Mouse (Mus musculus): ENCODE data around the gene Hs6st1. TPM values are rescaled to one million over a fixed set of nuclear protein-coding genes. Genes with fewer than 3 reads are reported as not detected.

The Hs6st1 gene
- polyA plus RNA-seq, 1 experiment = 56.5 TPM

- Histone ChIP-seq H3K27ac (ENCODE audit: insufficient read depth, low read length) (no peak overlapping the region), H3K4me3 (ENCODE audit: extremely low read depth, insufficient read depth, insufficient read length) (no peak overlapping the region), H3K27me3 (ENCODE audit: control insufficient read depth, insufficient read depth, low read length) (no peaks in the 10 kb centered on the region), H3K4me1 (ENCODE audit: control insufficient read depth, insufficient read depth, insufficient read length) (peaks cover 6% of the 10 kb centered on the region; the same call in 1 of the 2 replicates), H3K36me3 (ENCODE audit: control insufficient read depth, insufficient read depth, low read length) (no peaks in the 10 kb centered on the region)
- TF ChIP-seq CTCF (IDR thresholded peaks at IDR 0.05; ENCODE audit: extremely low read depth, insufficient read depth, insufficient read length, insufficient replicate concordance) = no peak
- no peak for TF ChIP-seq POLR2A (IDR thresholded peaks at IDR 0.05; ENCODE audit: low read depth, low read length)
- WGBS = 84% methylated on average over 13 of the region's 13 CpGs
- peak in 1 of 2 experiments; percentile 0 for DNase-seq (ENCODE audit: low read depth in 1 of 2, low spot score in 2 of 2)
Observed at GRCm38 (mm10) chr1:36059959-36060953, 7.9 kb upstream of the Hs6st1 start.

- H3K4me3 ChIP-seq (ENCODE audit: extremely low read depth, insufficient read depth, insufficient read length) = no peak overlapping the region
- no peaks in the 10 kb centered on the region for H3K36me3 ChIP-seq (ENCODE audit: control insufficient read depth, insufficient read depth, low read length)
- H3K27ac ChIP-seq (ENCODE audit: insufficient read depth, low read length) = no peak overlapping the region
- TF ChIP-seq POLR2A (IDR thresholded peaks at IDR 0.05; ENCODE audit: low read depth, low read length) (no peak), CTCF (IDR thresholded peaks at IDR 0.05; ENCODE audit: extremely low read depth, insufficient read depth, insufficient read length, insufficient replicate concordance) (no peak)
- WGBS = 86% methylated on average over 11 of the region's 11 CpGs
- peak in 1 of 2 experiments; percentile 2 for DNase-seq (ENCODE audit: low read depth in 1 of 2, low spot score in 2 of 2)
- H3K4me1 ChIP-seq (ENCODE audit: control insufficient read depth, insufficient read depth, insufficient read length) = peaks cover 9% of the 10 kb centered on the region; the same call in 1 of the 2 replicates
- H3K27me3 ChIP-seq (ENCODE audit: control insufficient read depth, insufficient read depth, low read length) = no peaks in the 10 kb centered on the region
Observed at GRCm38 (mm10) chr1:36061211-36061915, 6.8 kb upstream of the Hs6st1 start.

- no peak overlapping the region for H3K27ac ChIP-seq (ENCODE audit: insufficient read depth, low read length)
- DNase-seq (ENCODE audit: low read depth in 1 of 2, low spot score in 2 of 2) = peak in 1 of 2 experiments; percentile 1
- no peak overlapping the region for H3K4me3 ChIP-seq (ENCODE audit: extremely low read depth, insufficient read depth, insufficient read length)
- WGBS = 90% methylated on average over 11 of the region's 11 CpGs
- no peaks in the 10 kb centered on the region for H3K36me3 ChIP-seq (ENCODE audit: control insufficient read depth, insufficient read depth, low read length)
- TF ChIP-seq POLR2A (IDR thresholded peaks at IDR 0.05; ENCODE audit: low read depth, low read length) (no peak), CTCF (IDR thresholded peaks at IDR 0.05; ENCODE audit: extremely low read depth, insufficient read depth, insufficient read length, insufficient replicate concordance) (no peak)
- H3K4me1 ChIP-seq (ENCODE audit: control insufficient read depth, insufficient read depth, insufficient read length) = peaks cover 9% of the 10 kb centered on the region; the same call in 1 of the 2 replicates
- no peaks in the 10 kb centered on the region for H3K27me3 ChIP-seq (ENCODE audit: control insufficient read depth, insufficient read depth, low read length)
Observed at GRCm38 (mm10) chr1:36062088-36062805, 6.0 kb upstream of the Hs6st1 start.

- Histone ChIP-seq H3K36me3 (ENCODE audit: control insufficient read depth, insufficient read depth, low read length) (no peaks in the 10 kb centered on the region), H3K4me3 (ENCODE audit: extremely low read depth, insufficient read depth, insufficient read length) (no peak overlapping the region), H3K4me1 (ENCODE audit: control insufficient read depth, insufficient read depth, insufficient read length) (peaks cover 9% of the 10 kb centered on the region; the same call in 1 of the 2 replicates), H3K27me3 (ENCODE audit: control insufficient read depth, insufficient read depth, low read length) (no peaks in the 10 kb centered on the region), H3K27ac (ENCODE audit: insufficient read depth, low read length) (no peak overlapping the region)
- DNase-seq (ENCODE audit: low read depth in 1 of 2, low spot score in 2 of 2) = peak in 1 of 2 experiments; percentile 1
- TF ChIP-seq CTCF (IDR thresholded peaks at IDR 0.05; ENCODE audit: extremely low read depth, insufficient read depth, insufficient read length, insufficient replicate concordance) = no peak
- TF ChIP-seq POLR2A (IDR thresholded peaks at IDR 0.05; ENCODE audit: low read depth, low read length) = no peak
- 91% methylated on average over 9 of the region's 9 CpGs for WGBS
Observed at GRCm38 (mm10) chr1:36062826-36063640, 5.2 kb upstream of the Hs6st1 start.

- DNase-seq (ENCODE audit: low read depth in 1 of 2, low spot score in 2 of 2) = peak in 1 of 2 experiments; percentile 1
- H3K4me1 ChIP-seq (ENCODE audit: control insufficient read depth, insufficient read depth, insufficient read length) = peaks cover 9% of the 10 kb centered on the region; the same call in 1 of the 2 replicates
- no peaks in the 10 kb centered on the region for H3K27me3 ChIP-seq (ENCODE audit: control insufficient read depth, insufficient read depth, low read length)
- no peak overlapping the region for H3K4me3 ChIP-seq (ENCODE audit: extremely low read depth, insufficient read depth, insufficient read length)
- TF ChIP-seq POLR2A (IDR thresholded peaks at IDR 0.05; ENCODE audit: low read depth, low read length) (no peak), CTCF (IDR thresholded peaks at IDR 0.05; ENCODE audit: extremely low read depth, insufficient read depth, insufficient read length, insufficient replicate concordance) (no peak)
- WGBS = 93% methylated on average over 2 of the region's 2 CpGs
- H3K36me3 ChIP-seq (ENCODE audit: control insufficient read depth, insufficient read depth, low read length) = no peaks in the 10 kb centered on the region
- H3K27ac ChIP-seq (ENCODE audit: insufficient read depth, low read length) = no peak overlapping the region
Observed at GRCm38 (mm10) chr1:36063641-36063955, 4.6 kb upstream of the Hs6st1 start.

- Histone ChIP-seq H3K27ac (ENCODE audit: insufficient read depth, low read length) (no peak overlapping the region), H3K4me3 (ENCODE audit: extremely low read depth, insufficient read depth, insufficient read length) (no peak overlapping the region), H3K36me3 (ENCODE audit: control insufficient read depth, insufficient read depth, low read length) (no peaks in the 10 kb centered on the region), H3K27me3 (ENCODE audit: control insufficient read depth, insufficient read depth, low read length) (no peaks in the 10 kb centered on the region), H3K4me1 (ENCODE audit: control insufficient read depth, insufficient read depth, insufficient read length) (peaks cover 9% of the 10 kb centered on the region; the same call in 1 of the 2 replicates)
- peak in 1 of 2 experiments; percentile 3 for DNase-seq (ENCODE audit: low read depth in 1 of 2, low spot score in 2 of 2)
- WGBS = 71% methylated on average over 4 of the region's 4 CpGs
- TF ChIP-seq CTCF (IDR thresholded peaks at IDR 0.05; ENCODE audit: extremely low read depth, insufficient read depth, insufficient read length, insufficient replicate concordance) = no peak
- TF ChIP-seq POLR2A (IDR thresholded peaks at IDR 0.05; ENCODE audit: low read depth, low read length) = no peak
Observed at GRCm38 (mm10) chr1:36064223-36064622, 4.0 kb upstream of the Hs6st1 start.

All from spleen, adult 2 months (tissue).